Mouse (Mus musculus) spleen, adult 2 months (tissue): ENCODE measurements around the gene Mdm4.

ENCODE experiments used
- CTCF ChIP-seq: fragments of 200-500 bp; IDR thresholded peaks from 2 replicates; pipeline ENCODE4 v1.5.1; 2011; ENCODE audit warnings: mild to moderate bottlenecking, inconsistent platforms; ENCODE audit not compliant: insufficient read depth, insufficient read length, insufficient replicate concordance; ENCODE audit errors: extremely low read depth
- POLR2A ChIP-seq: fragments of 200-500 bp; IDR thresholded peaks from 2 replicates; pipeline ENCODE4 v1.6.1; 2011; ENCODE audit warnings: low read depth, low read length, inconsistent platforms

- TF ChIP-seq CTCF (peak; percentile 46; the same call in 1 of the 2 replicates), POLR2A (no peak)
Observed at GRCm38 (mm10) chr1:133039505-133039949, 9.2 kb upstream of the Mdm4 start.
